Mouse (Mus musculus) bone marrow macrophage, adult 2 months (primary cell): ENCODE measurements at regions not wholly inside any gene's neighbourhood (a gene's known extent, or its start where the extent isn't known, plus 50 kb on each side); places are given as distances from the start of the nearest gene placed in this dataset.

Source experiments
- H3K27ac ChIP-seq: 2 replicates; pipeline ENCODE4 v1.5.1; 2012; ENCODE audit warnings: low read depth, low read length; ENCODE audit not compliant: insufficient read depth
- H3K4me1 ChIP-seq: 2 replicates; pipeline ENCODE4 v1.6.1; 2012; ENCODE audit warnings: low read length; ENCODE audit not compliant: control insufficient read depth, insufficient read depth
- H3K4me3 ChIP-seq: 2 replicates; pipeline ENCODE4 v1.5.1; 2012; ENCODE audit warnings: mild to moderate bottlenecking, low read length, moderate library complexity; ENCODE audit not compliant: insufficient read depth
- CTCF ChIP-seq: IDR thresholded peaks from 2 replicates; pipeline ENCODE4 v1.5.1; 2012; ENCODE audit warnings: low read depth, mild to moderate bottlenecking, low read length, moderate library complexity
- POLR2A ChIP-seq: IDR thresholded peaks from 2 replicates; pipeline ENCODE4 v1.6.1; 2012; ENCODE audit warnings: mild to moderate bottlenecking, low read depth, low read length, borderline replicate concordance

DNA sequence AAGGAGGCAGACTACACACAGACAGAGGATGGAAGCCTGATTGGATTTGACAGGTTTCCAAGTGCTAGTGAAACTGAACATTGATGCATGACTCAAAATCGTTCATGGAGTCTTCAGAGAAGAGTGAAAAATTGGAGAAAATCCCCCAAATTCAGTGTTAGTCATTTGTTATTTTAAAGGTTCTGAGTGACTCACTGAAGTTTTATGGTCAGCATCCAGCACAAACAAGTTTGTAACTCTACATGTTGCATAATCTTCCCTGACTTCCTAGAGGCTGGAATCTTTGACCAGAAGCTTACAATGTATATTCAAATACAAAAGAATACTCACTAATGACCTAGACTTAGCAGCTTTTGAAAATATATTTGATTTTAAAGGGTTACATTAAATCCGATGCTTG, 224.3 kb upstream of the Pot1a start:
- Histone ChIP-seq H3K27ac (no peak overlapping the region), H3K4me3 (no peak overlapping the region), H3K4me1 (no peaks in the 10 kb centered on the region)
- TF ChIP-seq POLR2A = no peak
- no peak for TF ChIP-seq CTCF

GRCm38 (mm10) chr6:26015388-26015787, 206.3 kb upstream of the Pot1a start:
- TF ChIP-seq POLR2A (no peak), CTCF (no peak)
- Histone ChIP-seq H3K4me1 (no peaks in the 10 kb centered on the region), H3K4me3 (no peak overlapping the region), H3K27ac (no peak overlapping the region)

DNA sequence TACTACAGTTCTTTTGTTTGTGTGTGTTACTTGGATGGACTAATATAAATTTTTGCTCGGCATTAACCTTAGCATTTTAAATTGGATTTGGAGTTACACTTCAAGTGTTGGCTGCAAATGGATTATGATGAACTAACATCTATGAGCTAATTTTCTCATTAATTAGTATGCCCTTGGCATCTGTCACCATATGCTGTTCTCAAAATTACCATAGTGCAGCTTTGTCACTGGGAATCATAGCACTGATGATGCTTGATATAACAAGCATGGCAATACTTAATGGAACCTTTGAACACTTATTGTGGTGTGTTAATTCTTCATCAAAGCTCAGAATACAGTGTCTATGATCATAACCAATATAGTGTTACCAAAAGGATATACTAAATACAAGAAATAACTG, 185.0 kb upstream of the Pot1a start:
- Histone ChIP-seq H3K4me3 (no peak overlapping the region), H3K27ac (no peak overlapping the region), H3K4me1 (no peaks in the 10 kb centered on the region)
- TF ChIP-seq POLR2A (no peak), CTCF (no peak)

DNA sequence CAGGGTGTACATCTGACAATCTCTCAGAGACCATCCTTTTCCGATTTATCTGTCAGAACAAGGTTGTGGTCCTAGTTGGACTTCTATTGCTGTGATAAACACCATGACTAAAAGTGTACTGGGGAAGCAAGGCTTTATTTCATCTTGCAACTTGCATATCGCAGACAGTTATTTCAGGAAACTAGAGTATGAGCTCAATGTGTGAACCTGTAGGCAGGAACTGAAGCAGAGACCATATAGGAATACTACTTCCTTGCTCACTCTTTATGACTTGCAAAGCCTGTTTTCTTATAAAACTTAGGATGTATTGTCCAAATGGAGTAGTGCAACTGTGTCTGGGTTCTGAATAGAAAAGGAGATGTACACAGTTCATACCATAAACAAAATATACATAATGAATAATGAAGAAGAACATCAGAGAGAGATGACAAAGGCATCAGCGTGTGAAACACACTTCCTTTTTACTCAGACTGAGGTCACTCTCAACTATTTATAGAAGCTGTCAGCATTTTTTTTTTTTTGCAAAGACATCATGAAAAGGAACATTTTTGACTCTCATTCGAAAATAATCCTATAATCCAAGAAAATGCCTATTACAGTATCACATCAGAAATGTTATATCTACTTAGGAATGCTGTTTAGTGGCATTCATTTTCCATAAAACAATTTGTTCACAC, 169.3 kb upstream of the Pot1a start:
- TF ChIP-seq POLR2A = no peak
- Histone ChIP-seq H3K4me3 (no peak overlapping the region), H3K4me1 (peaks cover 10% of the 10 kb centered on the region), H3K27ac (peak overlapping the region; percentile 40)

GRCm38 (mm10) chr6:25965452-25965851, 156.4 kb upstream of the Pot1a start:
- no peak overlapping the region for H3K4me3 ChIP-seq
- H3K27ac ChIP-seq = no peak overlapping the region
- TF ChIP-seq CTCF = no peak
- TF ChIP-seq POLR2A = no peak
- no peaks in the 10 kb centered on the region for H3K4me1 ChIP-seq

- H3K4me3 ChIP-seq = no peak overlapping the region
- no peaks in the 10 kb centered on the region for H3K4me1 ChIP-seq
- H3K27ac ChIP-seq = no peak overlapping the region
- no peak for TF ChIP-seq CTCF
- TF ChIP-seq POLR2A = no peak
Measured at GRCm38 (mm10) chr6:25931148-25931553, 122.1 kb upstream of the Pot1a start.

DNA sequence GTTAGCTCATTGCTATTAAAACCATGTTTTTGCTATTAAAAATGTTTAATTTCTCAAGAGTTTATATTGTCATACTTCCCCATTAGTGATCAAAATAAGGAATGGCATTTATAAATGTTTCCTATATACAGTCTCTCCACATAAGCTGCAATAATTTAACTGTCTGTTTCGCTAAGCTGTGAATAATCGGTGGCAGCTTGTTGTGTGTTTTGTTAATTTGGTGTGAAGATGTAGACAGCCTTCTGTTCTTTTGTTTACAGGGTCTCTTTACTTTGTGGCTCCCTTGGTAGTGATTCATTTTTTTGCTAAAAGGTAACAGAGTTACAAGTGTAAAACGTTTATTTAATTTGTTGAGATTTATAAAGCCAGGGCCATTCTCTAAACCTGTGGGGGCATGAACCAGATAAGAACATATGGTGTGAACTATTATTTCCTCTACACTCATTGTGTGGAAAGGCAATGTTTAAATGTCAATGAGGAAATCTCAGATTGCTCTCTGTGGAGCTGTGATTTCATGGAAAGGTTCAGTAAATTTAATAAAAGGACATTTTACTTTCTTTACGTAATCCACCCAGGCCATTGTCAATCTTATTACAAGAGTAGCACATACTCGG, 108.9 kb upstream of the Pot1a start:
- Histone ChIP-seq H3K27ac (no peak overlapping the region), H3K4me3 (no peak overlapping the region), H3K4me1 (no peaks in the 10 kb centered on the region)
- no peak for TF ChIP-seq POLR2A
- no peak for TF ChIP-seq CTCF

- no peak overlapping the region for H3K4me3 ChIP-seq
- TF ChIP-seq POLR2A = no peak
- no peak for TF ChIP-seq CTCF
- H3K27ac ChIP-seq = no peak overlapping the region
- H3K4me1 ChIP-seq = no peaks in the 10 kb centered on the region
Measured at GRCm38 (mm10) chr6:25914122-25914521, 105.1 kb upstream of the Pot1a start.

DNA sequence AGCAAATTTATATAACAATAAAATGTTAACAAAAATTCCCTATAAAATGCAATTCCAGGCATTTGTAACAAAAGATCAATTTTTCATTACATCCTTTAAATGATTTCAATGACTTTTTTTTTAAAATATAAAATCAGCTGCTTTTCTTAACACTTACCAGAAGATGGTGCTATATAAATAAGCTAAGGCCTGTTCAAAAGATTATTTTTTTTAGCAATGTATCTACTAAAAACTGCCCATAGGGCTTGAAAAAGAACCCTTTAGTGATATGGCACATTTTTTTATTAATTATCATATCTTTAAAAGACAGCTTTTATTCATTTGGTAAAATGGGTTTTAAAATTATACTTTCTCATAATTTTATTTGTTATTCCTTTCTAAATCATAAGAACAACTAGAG, 90.9 kb upstream of the Pot1a start:
- H3K27ac ChIP-seq = no peak overlapping the region
- TF ChIP-seq CTCF (no peak), POLR2A (no peak)

GRCm38 (mm10) chr6:25894454-25895250, 85.6 kb upstream of the Pot1a start:
- no peak for TF ChIP-seq POLR2A
- TF ChIP-seq CTCF = no peak
- Histone ChIP-seq H3K4me3 (no peak overlapping the region), H3K27ac (no peak overlapping the region), H3K4me1 (no peaks in the 10 kb centered on the region)

More for the DNA sequence above, 90.9 kb upstream of the Pot1a start:
- H3K4me3 ChIP-seq = no peak overlapping the region
- H3K4me1 ChIP-seq = no peaks in the 10 kb centered on the region

DNA sequence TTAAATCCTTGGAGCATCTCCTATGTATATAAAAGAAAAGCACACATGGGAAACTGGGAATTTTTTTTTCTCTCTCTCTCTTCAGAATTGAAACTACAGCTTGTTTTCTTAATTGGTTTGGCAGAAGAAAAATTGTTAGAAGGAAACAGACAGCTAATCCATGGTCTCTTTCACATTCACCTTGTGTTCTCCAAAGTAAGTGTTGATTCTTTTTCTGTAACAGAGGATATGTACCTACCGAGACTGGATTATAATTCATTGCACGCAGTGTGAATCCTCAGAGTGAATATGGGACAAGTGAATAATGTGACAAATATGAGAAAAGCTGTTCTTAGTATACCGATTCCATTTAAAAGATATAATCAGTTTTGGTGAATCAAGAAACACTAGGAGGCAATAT, 58.9 kb upstream of the Pot1a start:
- Histone ChIP-seq H3K4me3 (no peak overlapping the region), H3K27ac (no peak overlapping the region), H3K4me1 (no peaks in the 10 kb centered on the region)
- no peak for TF ChIP-seq CTCF
- TF ChIP-seq POLR2A = no peak
